Mouse (Mus musculus): ENCODE measurements around the gene Ilf2.

Gene Ilf2

GRCm38 (mm10) chr3:90464552-90465080 lies 11.3 kb upstream of the Ilf2 start:
- no peak for DNase-seq

- peak in 1 of 2 experiments; percentile 20 for DNase-seq
Measured at GRCm38 (mm10) chr3:90465081-90465685, 10.7 kb upstream of the Ilf2 start.

GRCm38 (mm10) chr3:90465686-90466310 lies 10.1 kb upstream of the Ilf2 start, which contains the start of gene Npr1:
Npr1 (minus strand) TSS chr3:90465866.
- DNase-seq = peak in 1 of 2 experiments; percentile 27

- DNase-seq = peak; percentile 63 to 66
Measured at GRCm38 (mm10) chr3:90466311-90466766, 9.6 kb upstream of the Ilf2 start.

GRCm38 (mm10) chr3:90467618-90468300 lies 8.2 kb upstream of the Ilf2 start:
- no peak for DNase-seq

- peak in 1 of 2 experiments; percentile 45 for DNase-seq
Measured at GRCm38 (mm10) chr3:90472213-90472612, 3.7 kb upstream of the Ilf2 start.

- DNase-seq = peak; percentile 27 to 38
Measured at GRCm38 (mm10) chr3:90475151-90475830, 635 bp upstream of the Ilf2 start.

- DNase-seq = no peak
Measured at GRCm38 (mm10) chr3:90486998-90487397, 11.1 kb downstream of the Ilf2 start.

- no peak for DNase-seq
Measured at GRCm38 (mm10) chr3:90488576-90488975, 12.7 kb downstream of the Ilf2 start.

- DNase-seq = peak; percentile 95 to 96
Measured at GRCm38 (mm10) chr3:90490696-90491256, 14.8 kb downstream of the Ilf2 start, which contains the start of gene Snapin. Snapin (minus strand) TSS chr3:90491033.

- DNase-seq = peak in 1 of 2 experiments; percentile 49
Measured at GRCm38 (mm10) chr3:90491350-90491749, 15.4 kb downstream of the Ilf2 start.

GRCm38 (mm10) chr3:90493831-90494540 lies 18.1 kb downstream of the Ilf2 start:
- peak; percentile 33 to 39 for DNase-seq

GRCm38 (mm10) chr3:90495850-90496525 lies 20.1 kb downstream of the Ilf2 start:
- no peak for DNase-seq

GRCm38 (mm10) chr3:90497597-90497996 lies 21.7 kb downstream of the Ilf2 start:
- no peak for DNase-seq

- DNase-seq = no peak
Measured at GRCm38 (mm10) chr3:90503444-90503843, 27.5 kb downstream of the Ilf2 start.

GRCm38 (mm10) chr3:90505216-90505615 lies 29.3 kb downstream of the Ilf2 start:
- no peak for DNase-seq

GRCm38 (mm10) chr3:90506362-90506761 lies 30.4 kb downstream of the Ilf2 start:
- no peak for DNase-seq

GRCm38 (mm10) chr3:90508287-90508949 lies 32.5 kb downstream of the Ilf2 start:
- no peak for DNase-seq

- peak; percentile 98 to 99 for DNase-seq
Measured at GRCm38 (mm10) chr3:90508950-90509746, 33.2 kb downstream of the Ilf2 start, which contains the start of gene Chtop. Chtop (minus strand) TSS chr3:90509498.

- no peak for DNase-seq
Measured at GRCm38 (mm10) chr3:90509747-90510123, 33.8 kb downstream of the Ilf2 start.
